Mouse (Mus musculus): ENCODE results near the gene Ppp1r14a.

GRCm38 (mm10) chr7:29340838-29341237 is 51.7 kb downstream of the Ppp1r14a start:
- TF ChIP-seq CTCF (IDR thresholded peaks at IDR 0.05; ENCODE audit: extremely low read depth, insufficient read length, insufficient replicate concordance, low read depth, low read length) (no peak), POLR2A (IDR thresholded peaks at IDR 0.05; ENCODE audit: low read depth, low read length) (no peak)

All from small intestine, adult 2 months (tissue).